Mouse (Mus musculus) kidney, embryonic 16.5 days (tissue): ENCODE results near the gene Rad54l2. TPM values are rescaled to one million over a fixed set of nuclear protein-coding genes. Genes with fewer than 3 reads are reported as not detected.

Experiments used
- ATAC-seq: fragments of 200-750 bp; cut with Nextera tagmentation; 2 replicates; pipeline ENCODE4 v1.8.0; 2017; ENCODE audit warnings: moderate TSS enrichment; ENCODE audit not compliant: low FRiP score, low TSS enrichment
- H3K27ac ChIP-seq: fragments of 300-500 bp; sonication (generic); 2 replicates; pipeline ENCODE4 v1.5.1; 2014; ENCODE audit warnings: low read length
- H3K27me3 ChIP-seq: fragments of 300-500 bp; sonication (generic); 2 replicates; pipeline ENCODE4 v1.6.1; 2014; ENCODE audit warnings: low read length, control low read depth, mixed read lengths; ENCODE audit not compliant: insufficient read depth
- H3K36me3 ChIP-seq: fragments of 300-500 bp; sonication (generic); 2 replicates; pipeline ENCODE4 v1.6.1; 2014; ENCODE audit warnings: low read length, control low read depth, mixed read lengths; ENCODE audit not compliant: insufficient read depth
- H3K4me1 ChIP-seq: fragments of 300-500 bp; sonication (generic); 2 replicates; pipeline ENCODE4 v1.6.1; 2014; ENCODE audit warnings: low read length, control low read depth, mixed read lengths; ENCODE audit not compliant: insufficient read depth
- H3K4me2 ChIP-seq: fragments of 300-500 bp; sonication (generic); replicated peaks from 2 replicates; pipeline ENCODE4 v1.6.1; 2014; ENCODE audit warnings: low read depth, low read length
- H3K4me3 ChIP-seq: fragments of 300-500 bp; sonication (generic); 2 replicates; pipeline ENCODE4 v1.5.1; 2014; ENCODE audit warnings: mild to moderate bottlenecking, low read length
- H3K9ac ChIP-seq: fragments of 300-500 bp; sonication (generic); replicated peaks from 2 replicates; pipeline ENCODE4 v1.6.1; 2014; ENCODE audit warnings: low read length
- H3K9me3 ChIP-seq: fragments of 300-500 bp; sonication (generic); 2 replicates; pipeline ENCODE4 v1.6.1; 2016; ENCODE audit warnings: low read length, control low read depth
- WGBS: fragments of 180-500 bp; shearing (Covaris S2); extraction: QIAGEN DNeasy Blood & Tissue Kit; methylation state at CpG from one replicate; pipeline ENCODE4 v1.1.7; 2014; 5-methylcytosine and 5-hydroxymethylcytosine counted together
- polyA plus RNA-seq: library from polyadenylated mRNA; unstranded; fragments of >200 nt; fragmentation: Nextera tagmentation; extraction: Ambion mirVana; gene quantifications from 2 replicates; pipeline ENCODE4 v1.2.1, GENCODE M21; 2015

The Rad54l2 gene
- polyA plus RNA-seq, 1 experiment from 2014 or later: 6.7 TPM

- no peak overlapping the region for H3K4me3 ChIP-seq
- peaks cover 4% of the 10 kb centered on the region; the same call in 1 of the 2 replicates for H3K36me3 ChIP-seq
- H3K9ac ChIP-seq: no peak overlapping the region
- no peak overlapping the region for H3K4me2 ChIP-seq
- no peak overlapping the region for H3K27ac ChIP-seq
- WGBS: 90% methylated on average over 2 of the region's 2 CpGs
- H3K27me3 ChIP-seq: no peaks in the 10 kb centered on the region
- ATAC-seq: no peak
- H3K9me3 ChIP-seq: no peaks in the 10 kb centered on the region
- no peaks in the 10 kb centered on the region for H3K4me1 ChIP-seq
These were observed 63.6 kb downstream of the Rad54l2 start for GRCm38 (mm10) chr9:106725435-106725834.

GRCm38 (mm10) chr9:106724864-106725263, 64.1 kb downstream of the Rad54l2 start:
- no peaks in the 10 kb centered on the region for H3K4me1 ChIP-seq
- no peak overlapping the region for H3K4me3 ChIP-seq
- 88% methylated on average over 1 of the region's 1 CpGs for WGBS
- H3K36me3 ChIP-seq: peaks cover 7% of the 10 kb centered on the region; the same call in 1 of the 2 replicates
- no peak overlapping the region for H3K4me2 ChIP-seq
- H3K27ac ChIP-seq: no peak overlapping the region
- no peaks in the 10 kb centered on the region for H3K27me3 ChIP-seq
- no peak overlapping the region for H3K9ac ChIP-seq
- no peak for ATAC-seq
- no peaks in the 10 kb centered on the region for H3K9me3 ChIP-seq

- no peak for ATAC-seq
- H3K36me3 ChIP-seq: peaks cover 57% of the 10 kb centered on the region
- WGBS: 97% methylated on average over 4 of the region's 4 CpGs
These were observed 72.3 kb downstream of the Rad54l2 start for GRCm38 (mm10) chr9:106716729-106717128.

GRCm38 (mm10) chr9:106716232-106716631, 72.8 kb downstream of the Rad54l2 start:
- no peaks in the 10 kb centered on the region for H3K27me3 ChIP-seq
- H3K9me3 ChIP-seq: no peaks in the 10 kb centered on the region
- no peak overlapping the region for H3K27ac ChIP-seq
- no peak overlapping the region for H3K9ac ChIP-seq
- 76% methylated on average over 2 of the region's 2 CpGs for WGBS
- H3K4me1 ChIP-seq: no peaks in the 10 kb centered on the region
- H3K4me2 ChIP-seq: no peak overlapping the region
- H3K36me3 ChIP-seq: peaks cover 57% of the 10 kb centered on the region
- no peak overlapping the region for H3K4me3 ChIP-seq
- ATAC-seq: no peak

More at GRCm38 (mm10) chr9:106716729-106717128, 72.3 kb downstream of the Rad54l2 start:
- no peak overlapping the region for H3K27ac ChIP-seq
- no peaks in the 10 kb centered on the region for H3K4me1 ChIP-seq
- no peak overlapping the region for H3K4me3 ChIP-seq
- no peak overlapping the region for H3K9ac ChIP-seq
- H3K9me3 ChIP-seq: no peaks in the 10 kb centered on the region
- no peak overlapping the region for H3K4me2 ChIP-seq
- H3K27me3 ChIP-seq: no peaks in the 10 kb centered on the region

- Histone ChIP-seq H3K27ac (no peak overlapping the region), H3K4me3 (no peak overlapping the region), H3K27me3 (no peaks in the 10 kb centered on the region), H3K4me1 (no peaks in the 10 kb centered on the region), H3K4me2 (no peak overlapping the region), H3K9ac (no peak overlapping the region), H3K36me3 (peaks cover 64% of the 10 kb centered on the region), H3K9me3 (no peaks in the 10 kb centered on the region)
- ATAC-seq: no peak
- WGBS: 93% methylated on average over 2 of the region's 2 CpGs
These were observed 76.5 kb downstream of the Rad54l2 start for GRCm38 (mm10) chr9:106712470-106712869.

GRCm38 (mm10) chr9:106692973-106693481, 96.0 kb downstream of the Rad54l2 start:
- 94% methylated on average over 11 of the region's 11 CpGs for WGBS
- Histone ChIP-seq H3K9ac (no peak overlapping the region), H3K4me1 (no peaks in the 10 kb centered on the region), H3K9me3 (no peaks in the 10 kb centered on the region), H3K27ac (no peak overlapping the region), H3K27me3 (no peaks in the 10 kb centered on the region), H3K36me3 (peaks cover 22% of the 10 kb centered on the region), H3K4me2 (no peak overlapping the region), H3K4me3 (no peak overlapping the region)
- no peak for ATAC-seq

- WGBS: 84% methylated on average over 8 of the region's 8 CpGs
- Histone ChIP-seq H3K4me2 (no peak overlapping the region), H3K4me3 (no peak overlapping the region), H3K4me1 (peaks cover 26% of the 10 kb centered on the region), H3K9ac (no peak overlapping the region), H3K9me3 (no peaks in the 10 kb centered on the region), H3K27ac (no peak overlapping the region), H3K36me3 (peaks cover 11% of the 10 kb centered on the region; the same call in 1 of the 2 replicates), H3K27me3 (no peaks in the 10 kb centered on the region)
- ATAC-seq: no peak
These were observed 100.2 kb downstream of the Rad54l2 start for GRCm38 (mm10) chr9:106688834-106689233.

GRCm38 (mm10) chr9:106686983-106687650, 101.9 kb downstream of the Rad54l2 start:
- ATAC-seq: peak; percentile 73
- peak overlapping the region; percentile 37 for H3K9ac ChIP-seq
- no peak overlapping the region for H3K27ac ChIP-seq
- WGBS: 26% methylated on average over 8 of the region's 8 CpGs
- peak overlapping the region; percentile 11; the same call in 1 of the 2 replicates for H3K4me3 ChIP-seq
- H3K4me2 ChIP-seq: peak overlapping the region; percentile 42
- H3K36me3 ChIP-seq: no peaks in the 10 kb centered on the region
- H3K27me3 ChIP-seq: no peaks in the 10 kb centered on the region
- H3K4me1 ChIP-seq: peaks cover 26% of the 10 kb centered on the region
- H3K9me3 ChIP-seq: no peaks in the 10 kb centered on the region

- WGBS: under 1% methylated on average over 79 of the region's 86 CpGs
- H3K9me3 ChIP-seq: no peaks in the 10 kb centered on the region
These were observed 103.5 kb downstream of the Rad54l2 start, which contains the start of gene Tex264 for GRCm38 (mm10) chr9:106685249-106686101. TSS of gene Tex264 (minus strand) at chr9:106685927.

More at GRCm38 (mm10) chr9:106685249-106686101, 103.5 kb downstream of the Rad54l2 start, which contains the start of gene Tex264:
- H3K4me3 ChIP-seq: peak within 1 kb of the TSS; percentile 81
- peaks cover 9% of the 10 kb centered on the region for H3K36me3 ChIP-seq
- peak; percentile 91 for ATAC-seq
- H3K27me3 ChIP-seq: no peaks in the 10 kb centered on the region
- peak within 1 kb of the TSS; percentile 88 for H3K9ac ChIP-seq
- peak within 1 kb of the TSS; percentile 89 for H3K4me2 ChIP-seq
- peak within 1 kb of the TSS; percentile 86 for H3K27ac ChIP-seq
- H3K4me1 ChIP-seq: peaks cover 26% of the 10 kb centered on the region
